Mouse (Mus musculus) limb, embryonic 11.5 days (tissue): ENCODE data around the gene Itga8. TPM values are rescaled to one million over a fixed set of nuclear protein-coding genes. Genes with fewer than 3 reads are reported as not detected.
A peak's percentile ranks its signal among the peaks of the same experiment; 100 is the strongest.

Experiments
- ATAC-seq: fragments of 200-750 bp; cut with Nextera tagmentation; 2 replicates; pipeline ENCODE4 v1.8.0; 2017; ENCODE audit warnings: low read depth; ENCODE audit not compliant: insufficient number of reproducible peaks, low FRiP score, low TSS enrichment
- DNase-seq: peaks from one replicate; pipeline ENCODE4 v3.0.0-alpha.2; 2015; ENCODE audit warnings: low spot score
- H3K27ac ChIP-seq: fragments of 300-500 bp; sonication (generic); replicated peaks from 2 replicates; pipeline ENCODE4 v1.5.1; 2014; ENCODE audit warnings: low read depth, mild to moderate bottlenecking, low read length
- H3K27me3 ChIP-seq: fragments of 300-500 bp; sonication (generic); 2 replicates; pipeline ENCODE4 v1.6.1; 2014; ENCODE audit warnings: mild to moderate bottlenecking, low read length, mixed read lengths; ENCODE audit not compliant: control insufficient read depth, insufficient read depth
- H3K36me3 ChIP-seq: fragments of 300-500 bp; sonication (generic); 2 replicates; pipeline ENCODE4 v1.6.1; 2014; ENCODE audit warnings: mild to moderate bottlenecking, low read length, moderate library complexity, mixed read lengths; ENCODE audit not compliant: control insufficient read depth, insufficient read depth
- H3K4me1 ChIP-seq: fragments of 300-500 bp; sonication (generic); 2 replicates; pipeline ENCODE4 v1.6.1; 2014; ENCODE audit warnings: low read length, mixed read lengths; ENCODE audit not compliant: control insufficient read depth, insufficient read depth
- H3K4me2 ChIP-seq: fragments of 300-500 bp; sonication (generic); 2 replicates; pipeline ENCODE4 v1.6.1; 2014; ENCODE audit warnings: low read depth, mild to moderate bottlenecking, moderate library complexity; ENCODE audit not compliant: severe bottlenecking
- H3K4me3 ChIP-seq: fragments of 300-500 bp; sonication (generic); 2 replicates; pipeline ENCODE4 v1.5.1; 2014; ENCODE audit warnings: low read depth, low read length
- H3K9ac ChIP-seq: fragments of 300-500 bp; sonication (generic); 2 replicates; pipeline ENCODE4 v1.6.1; 2014; ENCODE audit warnings: mild to moderate bottlenecking, low read length
- H3K9me3 ChIP-seq: fragments of 300-500 bp; sonication (generic); 2 replicates; pipeline ENCODE4 v1.6.1; 2016; ENCODE audit warnings: low read length; ENCODE audit not compliant: control insufficient read depth
- WGBS: fragments of 180-500 bp; shearing (Covaris S2); extraction: QIAGEN DNeasy Blood & Tissue Kit; methylation state at CpG from one replicate; pipeline ENCODE4 v1.1.7; 2014; 5-methylcytosine and 5-hydroxymethylcytosine counted together
- polyA plus RNA-seq: library from polyadenylated mRNA; unstranded; fragments of >200 nt; fragmentation: Nextera tagmentation; extraction: Ambion mirVana; gene quantifications from 2 replicates; pipeline ENCODE4 v1.2.1, GENCODE M21; 2014

Gene Itga8
- polyA plus RNA-seq, 1 experiment from 2014 or later: 11.4 TPM

GRCm38 (mm10) chr2:12228335-12228734 lies 73.4 kb downstream of the Itga8 start:
- Histone ChIP-seq H3K4me3 (no peak overlapping the region), H3K9ac (no peak overlapping the region), H3K27me3 (no peaks in the 10 kb centered on the region), H3K36me3 (peaks cover 2% of the 10 kb centered on the region; the same call in 1 of the 2 replicates), H3K4me2 (no peak overlapping the region), H3K9me3 (no peaks in the 10 kb centered on the region), H3K27ac (no peak overlapping the region), H3K4me1 (0 out of 2 replicates have a peak, but pooled peaks cover 3% of the 10 kb centered on the region)
- ATAC-seq: no peak
- WGBS: 69% methylated on average over 3 of the region's 3 CpGs
- DNase-seq: no peak

- ATAC-seq: no peak
- peaks cover 2% of the 10 kb centered on the region; the same call in 1 of the 2 replicates for H3K36me3 ChIP-seq
- H3K4me2 ChIP-seq: no peak overlapping the region
- WGBS: 46% methylated on average over 2 of the region's 2 CpGs
- no peak overlapping the region for H3K4me3 ChIP-seq
- H3K9me3 ChIP-seq: no peaks in the 10 kb centered on the region
- DNase-seq: no peak
- no peak overlapping the region for H3K27ac ChIP-seq
- H3K4me1 ChIP-seq: 0 out of 2 replicates have a peak, but pooled peaks cover 3% of the 10 kb centered on the region
- H3K27me3 ChIP-seq: no peaks in the 10 kb centered on the region
- no peak overlapping the region for H3K9ac ChIP-seq
Measured at GRCm38 (mm10) chr2:12227243-12227642, 74.5 kb downstream of the Itga8 start.

GRCm38 (mm10) chr2:12226367-12226766 lies 75.4 kb downstream of the Itga8 start:
- Histone ChIP-seq H3K9ac (no peak overlapping the region), H3K27me3 (no peaks in the 10 kb centered on the region), H3K4me3 (no peak overlapping the region), H3K4me2 (no peak overlapping the region), H3K4me1 (0 out of 2 replicates have a peak, but pooled peaks cover 3% of the 10 kb centered on the region), H3K9me3 (no peaks in the 10 kb centered on the region), H3K36me3 (no peaks in the 10 kb centered on the region), H3K27ac (no peak overlapping the region)
- ATAC-seq: no peak
- 79% methylated on average over 1 of the region's 1 CpGs for WGBS
- no peak for DNase-seq

GRCm38 (mm10) chr2:12221671-12222070 lies 80.1 kb downstream of the Itga8 start:
- Histone ChIP-seq H3K4me1 (0 out of 2 replicates have a peak, but pooled peaks cover 3% of the 10 kb centered on the region), H3K9me3 (no peaks in the 10 kb centered on the region), H3K9ac (no peak overlapping the region), H3K4me3 (no peak overlapping the region), H3K36me3 (no peaks in the 10 kb centered on the region), H3K4me2 (no peak overlapping the region), H3K27me3 (no peaks in the 10 kb centered on the region), H3K27ac (no peak overlapping the region)
- ATAC-seq: no peak
- WGBS: 90% methylated on average over 2 of the region's 2 CpGs
- no peak for DNase-seq

DNA sequence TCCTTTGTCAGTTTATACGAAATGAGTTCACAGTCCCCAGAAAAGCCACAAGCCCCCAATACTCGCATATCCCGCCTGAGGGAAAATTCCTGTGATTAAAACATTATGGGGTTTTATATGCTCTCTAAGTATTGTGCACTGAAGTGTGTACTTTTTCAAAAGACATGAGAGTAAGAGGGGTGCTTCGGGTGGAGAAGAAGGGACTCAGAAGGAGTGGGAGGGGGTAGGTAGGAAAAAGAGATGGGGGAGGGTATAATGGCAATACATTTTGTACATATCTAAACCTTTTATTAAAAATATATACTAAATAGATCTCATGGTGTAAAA lies 88.3 kb downstream of the Itga8 start:
- Histone ChIP-seq H3K4me1 (peaks cover 5% of the 10 kb centered on the region; the same call in 1 of the 2 replicates), H3K4me2 (no peak overlapping the region), H3K9me3 (no peaks in the 10 kb centered on the region), H3K4me3 (no peak overlapping the region), H3K9ac (no peak overlapping the region), H3K36me3 (no peaks in the 10 kb centered on the region), H3K27me3 (no peaks in the 10 kb centered on the region), H3K27ac (no peak overlapping the region)
- no peak for DNase-seq
- peak; percentile 18; the same call in 1 of the 2 replicates for ATAC-seq
- 44% methylated on average over 4 of the region's 4 CpGs for WGBS

DNA sequence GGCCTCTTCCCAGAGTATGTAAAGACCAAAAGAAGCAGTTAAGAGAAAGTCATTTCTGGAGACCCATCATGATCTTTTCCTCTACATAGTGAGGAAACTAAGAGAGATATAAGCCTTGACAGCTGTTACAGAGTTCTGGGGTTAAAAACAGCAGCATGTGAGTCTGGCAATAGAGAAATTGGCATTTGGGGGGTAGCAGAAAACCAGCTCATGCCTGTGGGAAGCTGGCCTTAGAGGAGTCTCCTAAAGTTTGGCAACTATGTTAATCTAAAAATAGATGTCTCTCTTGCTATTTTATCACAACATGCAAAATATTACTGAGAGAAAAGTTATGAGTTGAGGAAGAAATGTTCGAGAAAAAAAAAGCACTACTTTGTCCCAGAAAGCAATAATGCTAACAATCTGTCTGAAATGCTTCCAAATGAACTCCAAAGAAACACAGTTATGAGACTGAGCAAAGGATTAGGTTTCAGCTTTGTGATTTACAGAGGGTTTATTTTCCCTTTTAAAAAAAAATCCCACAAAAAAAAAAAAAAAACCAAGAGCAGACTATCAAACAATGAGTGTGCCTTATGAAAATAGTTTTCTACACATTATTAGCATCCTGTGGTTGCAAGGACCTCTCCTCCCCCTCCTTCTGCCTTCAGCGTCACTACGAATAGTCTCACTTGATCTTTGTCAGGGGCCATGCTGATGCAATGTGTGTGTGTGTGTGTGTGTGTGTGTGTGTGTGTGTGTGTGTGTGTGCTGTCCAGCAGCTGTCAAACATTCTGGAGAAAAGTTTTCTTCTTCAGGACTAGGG lies 88.9 kb downstream of the Itga8 start:
- no peak for DNase-seq
- Histone ChIP-seq H3K36me3 (no peaks in the 10 kb centered on the region), H3K27ac (peak overlapping the region; percentile 15; the same call in 1 of the 2 replicates), H3K27me3 (no peaks in the 10 kb centered on the region), H3K4me3 (no peak overlapping the region), H3K4me1 (peaks cover 5% of the 10 kb centered on the region; the same call in 1 of the 2 replicates), H3K9ac (no peak overlapping the region), H3K4me2 (no peak overlapping the region), H3K9me3 (no peaks in the 10 kb centered on the region)
- ATAC-seq: peak; percentile 81; the same call in 1 of the 2 replicates
- 42% methylated on average over 3 of the region's 3 CpGs for WGBS

DNA sequence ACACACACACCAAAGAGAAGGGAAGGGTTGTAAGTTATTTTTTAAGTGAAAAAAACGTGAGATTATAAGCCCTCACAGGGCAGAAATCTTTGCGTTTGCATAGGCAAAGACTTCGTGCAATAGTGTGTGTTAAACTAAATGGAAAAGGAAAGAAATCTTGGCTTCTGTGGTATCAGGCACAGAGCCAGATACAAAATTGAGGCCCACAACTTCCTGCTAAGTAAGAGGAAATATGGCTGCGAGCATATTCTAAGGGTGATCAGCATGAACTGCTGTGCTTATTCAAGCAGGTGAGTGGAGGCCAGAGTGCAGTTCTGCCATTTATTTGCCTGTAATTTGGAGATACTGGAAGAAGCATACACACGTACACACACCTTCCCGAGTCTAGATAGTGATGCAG lies 93.6 kb downstream of the Itga8 start:
- no peak for ATAC-seq
- no peak overlapping the region for H3K4me3 ChIP-seq
- 89% methylated on average over 6 of the region's 6 CpGs for WGBS
- H3K4me1 ChIP-seq: peaks cover 5% of the 10 kb centered on the region; the same call in 1 of the 2 replicates
- no peak overlapping the region for H3K4me2 ChIP-seq
- H3K9me3 ChIP-seq: no peaks in the 10 kb centered on the region
- no peaks in the 10 kb centered on the region for H3K27me3 ChIP-seq
- no peak for DNase-seq
- H3K9ac ChIP-seq: no peak overlapping the region
- no peak overlapping the region for H3K27ac ChIP-seq
- no peaks in the 10 kb centered on the region for H3K36me3 ChIP-seq

- ATAC-seq: no peak
- no peaks in the 10 kb centered on the region for H3K9me3 ChIP-seq
- no peak for DNase-seq
- 66% methylated on average over 5 of the region's 5 CpGs for WGBS
- no peak overlapping the region for H3K4me3 ChIP-seq
- no peak overlapping the region for H3K9ac ChIP-seq
- no peaks in the 10 kb centered on the region for H3K36me3 ChIP-seq
- no peak overlapping the region for H3K4me2 ChIP-seq
- H3K27me3 ChIP-seq: no peaks in the 10 kb centered on the region
- H3K4me1 ChIP-seq: no peaks in the 10 kb centered on the region
- H3K27ac ChIP-seq: no peak overlapping the region
Measured at GRCm38 (mm10) chr2:12206353-12206752, 95.4 kb downstream of the Itga8 start.
